Mouse (Mus musculus) gastrocnemius, postnatal 4 days (tissue): ENCODE results near the gene Timm50. TPM values are rescaled to one million over a fixed set of nuclear protein-coding genes. Genes with fewer than 3 reads are reported as not detected.
A peak's percentile ranks its signal among the peaks of the same experiment; 100 is the strongest.

ENCODE experiments used
- DNase-seq, 2 experiments: peaks; one replicate each; pipeline ENCODE4 v3.0.0; 2021 to 2022; ENCODE audit warnings: low spot score in 2 of 2, mixed read lengths in 2 of 2
- long read RNA-seq, 2 experiments: library from polyadenylated mRNA; stranded (forward); transcript quantifications; one replicate each; pipeline ENCODE4 v2.0.0; 2021
- total RNA-seq, 2 experiments: library from RNA; stranded (reverse); gene quantifications; 2 replicates each; pipeline ENCODE4 v1.2.3; 2021

Timm50 gene
- 10 to 100 TPM; 48.9 to 50.0 TPM for total RNA-seq
- long read RNA-seq, experiment 1, transcript Timm50-201 (11 exons, 1,515 nt): major isoform, 114 of 131 reads
- long read RNA-seq, experiment 1, partial matches to known transcripts: 1 of 131 reads
- long read RNA-seq, experiment 1, other reads (novel, unspliced or antisense): 16 of 131 reads
- long read RNA-seq, experiment 2, transcript Timm50-201 (11 exons, 1,515 nt): major isoform, 127 of 145 reads
- long read RNA-seq, experiment 2, partial matches to known transcripts: 2 of 145 reads
- long read RNA-seq, experiment 2, other reads (novel, unspliced or antisense): 15 of 145 reads

DNA sequence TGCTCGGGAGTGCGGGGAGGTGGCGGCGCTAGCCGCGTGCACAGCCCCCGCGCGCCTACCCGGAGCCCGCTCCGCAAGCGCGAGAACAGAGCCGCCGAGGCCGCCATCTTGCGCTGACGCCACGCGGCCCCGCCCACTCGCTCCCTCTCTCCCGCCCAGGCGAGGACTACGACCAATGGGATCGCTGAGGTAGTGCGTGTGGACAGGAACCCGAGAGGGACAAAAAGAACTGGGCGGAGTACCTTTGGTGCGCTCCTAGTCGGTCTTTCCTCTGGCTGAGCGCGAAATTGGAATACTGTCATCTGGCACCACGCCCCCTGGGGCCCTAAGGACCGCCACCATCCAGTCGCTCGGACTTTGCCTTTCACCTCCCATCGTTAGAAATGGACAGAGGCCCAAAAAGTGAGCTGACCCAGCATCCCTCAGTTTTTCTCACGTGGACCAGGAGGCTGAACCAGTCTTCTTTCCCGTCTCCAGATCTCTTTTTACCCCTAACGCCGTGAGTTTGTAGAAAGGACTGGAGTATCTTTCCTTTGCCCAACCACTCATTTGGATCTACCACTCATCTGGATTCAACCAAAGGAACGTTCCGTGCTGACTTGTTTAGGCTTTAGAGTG, at the start of gene Timm50:
Gene Timm50 (minus strand): TSS at position 147 of the 618 bp plus-strand sequence.
- peak; percentile 97 to 99 for DNase-seq

DNA sequence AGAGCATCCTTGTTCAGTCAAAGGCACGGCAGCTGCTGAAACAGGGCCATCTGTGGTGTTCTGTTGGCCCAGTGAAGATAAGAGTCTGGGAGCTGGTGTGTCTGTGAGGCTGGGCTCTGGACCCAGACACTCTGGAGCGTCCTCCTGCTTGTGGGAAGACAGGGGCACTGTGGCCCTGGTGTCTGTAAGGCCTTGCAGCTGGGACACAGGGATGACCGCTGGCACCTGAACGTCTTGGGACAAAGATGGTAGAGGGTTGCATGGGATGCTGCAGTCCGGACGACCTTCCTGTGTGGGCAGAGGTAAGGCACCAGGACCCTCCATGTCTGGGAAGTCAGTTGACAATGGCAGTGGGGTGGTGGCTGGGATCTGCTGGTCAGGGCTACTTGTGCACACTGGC, 48.4 kb upstream of the Timm50 start:
- DNase-seq: no peak

DNA sequence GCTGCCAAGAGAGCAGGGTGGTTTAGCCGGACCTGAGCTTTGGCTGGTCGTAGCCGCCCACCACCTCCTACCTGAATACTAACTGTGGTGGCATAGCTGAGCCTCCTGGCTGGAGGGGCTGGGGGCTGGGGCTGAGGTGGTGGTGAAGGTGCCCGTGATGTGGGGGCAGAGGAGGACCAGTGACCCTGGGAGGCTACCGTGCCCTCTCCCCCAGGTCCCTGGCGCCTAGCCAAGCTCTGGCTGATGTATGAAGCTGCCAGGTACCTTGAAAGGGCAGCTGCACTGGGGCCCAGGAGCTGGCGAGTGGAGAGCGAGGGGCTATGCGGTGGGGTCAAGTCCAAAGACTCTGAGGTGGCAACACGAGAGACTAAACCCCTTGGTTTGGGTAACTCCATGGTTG, 48.0 kb upstream of the Timm50 start:
- DNase-seq: no peak

DNA sequence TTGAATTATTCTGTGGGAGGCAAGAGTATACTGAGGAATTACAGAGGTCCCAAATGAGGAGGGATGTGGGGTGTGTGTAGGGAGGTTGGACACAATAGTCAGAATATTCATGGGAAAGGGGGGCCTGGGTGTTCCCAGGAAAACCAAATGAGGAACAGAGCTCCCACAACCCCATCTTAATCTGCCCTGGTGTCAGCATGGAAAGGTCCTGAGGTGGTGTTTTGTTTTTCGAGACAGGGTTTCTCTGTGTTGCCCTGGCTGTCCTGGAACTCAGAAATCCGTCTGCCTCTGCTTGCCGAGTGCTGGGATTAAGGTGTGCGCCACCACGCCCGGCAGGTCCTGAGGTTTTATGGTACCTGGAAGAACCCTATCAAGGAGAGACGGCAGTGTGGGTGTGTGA, 46.6 kb upstream of the Timm50 start:
- no peak for DNase-seq

DNA sequence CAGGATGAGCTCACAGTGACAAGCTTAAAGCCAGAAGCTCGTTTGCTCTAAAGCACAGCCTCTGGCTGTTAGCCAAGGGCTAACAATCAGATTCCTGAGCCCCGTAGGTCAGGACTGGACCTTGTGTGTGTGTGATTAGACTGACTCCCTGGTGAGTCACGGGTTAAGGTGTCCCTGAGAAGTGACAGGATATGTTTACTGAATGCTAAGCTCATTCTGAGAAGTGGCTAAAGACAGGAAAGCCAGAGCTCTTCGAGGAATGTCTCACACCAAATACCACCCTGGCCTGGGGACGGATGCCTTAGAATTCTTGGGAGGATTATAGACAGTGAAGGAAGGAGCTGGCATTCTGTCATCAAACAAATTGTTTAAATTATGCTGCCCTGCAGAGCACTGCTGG, 46.1 kb upstream of the Timm50 start:
- peak in 1 of 2 experiments; percentile 15 for DNase-seq

DNA sequence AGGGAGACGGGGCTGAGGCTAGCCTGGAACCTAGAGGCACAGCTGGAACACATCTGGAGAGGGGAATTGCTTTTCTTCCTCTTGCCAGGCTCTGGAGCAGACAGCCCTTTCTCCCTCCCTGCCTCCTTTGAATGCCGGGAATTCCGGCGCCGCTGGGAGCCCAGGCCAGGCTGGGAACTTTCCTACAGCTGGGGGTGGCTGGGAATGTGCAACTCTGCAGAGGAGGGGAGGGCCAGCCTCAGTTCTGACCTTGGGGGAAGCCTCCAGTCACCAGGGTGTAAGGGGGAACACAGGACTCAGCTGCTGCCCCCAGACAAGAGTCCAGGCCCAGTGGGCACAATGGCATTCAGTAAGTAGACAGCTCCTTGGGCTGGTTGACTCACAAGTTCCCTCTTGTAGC, 45.1 kb upstream of the Timm50 start:
- peak; percentile 56 to 74 for DNase-seq

DNA sequence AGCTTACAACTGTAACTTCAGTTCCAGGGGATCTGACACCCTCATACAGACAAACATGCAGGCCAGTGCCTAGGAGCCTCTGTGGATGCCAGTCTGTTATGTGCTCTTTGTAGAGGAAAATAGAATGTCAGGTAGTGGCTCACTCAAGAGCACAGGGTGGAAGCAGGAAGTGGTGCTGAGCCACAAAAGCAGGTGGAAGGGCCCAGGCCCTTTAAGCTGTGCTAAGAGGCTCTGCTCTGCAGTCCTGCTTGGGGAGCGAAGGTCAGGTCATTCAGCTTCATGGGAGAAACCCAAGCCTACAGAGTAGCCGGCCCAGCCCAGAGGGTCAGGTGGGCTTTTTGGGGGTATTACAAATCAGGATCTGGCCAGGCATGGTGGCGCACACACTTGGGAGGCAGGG, 43.3 kb upstream of the Timm50 start:
- peak in 1 of 2 experiments; percentile 6 for DNase-seq

DNA sequence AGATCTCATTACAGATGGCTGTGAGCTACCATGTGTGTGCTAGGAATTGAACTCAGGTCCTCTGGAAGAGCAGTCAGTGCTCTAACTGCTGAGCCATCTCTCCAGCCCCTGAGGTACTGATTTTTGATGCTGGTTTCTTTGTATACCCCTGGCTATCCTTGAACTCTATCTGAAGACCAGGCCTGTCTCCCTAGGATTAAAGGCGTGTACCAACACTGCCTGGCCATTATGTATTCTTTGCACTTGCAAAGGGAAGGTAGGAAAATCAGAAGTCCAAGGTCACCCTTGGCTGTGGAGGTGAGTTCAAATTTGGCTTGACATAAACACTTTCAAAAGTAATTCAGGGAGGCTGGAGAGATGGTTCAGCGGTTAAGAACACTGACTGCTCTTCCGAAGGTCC, 42.7 kb upstream of the Timm50 start:
- no peak for DNase-seq

DNA sequence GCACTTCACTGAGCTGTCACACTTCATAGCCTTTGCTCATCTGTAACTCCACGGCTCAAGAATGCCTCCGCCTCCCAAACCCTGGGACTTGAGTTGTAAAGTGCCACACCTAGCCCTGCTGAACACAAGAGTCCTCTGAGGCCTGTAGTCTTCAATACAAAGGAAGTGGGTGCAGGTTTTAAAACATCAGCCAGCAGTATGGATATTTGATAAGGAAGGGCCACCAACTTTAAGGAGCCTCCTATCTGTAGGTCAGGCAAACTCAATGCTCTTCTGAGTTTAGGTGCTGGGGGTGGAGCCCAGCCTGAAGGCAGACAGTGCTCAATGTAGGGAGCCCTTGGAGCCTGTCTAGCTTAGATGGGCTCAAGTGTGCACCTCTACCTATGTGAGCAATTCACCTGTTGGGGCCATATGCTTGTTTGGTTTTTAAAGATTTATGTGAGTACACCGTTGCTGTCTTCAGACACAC, 42.3 kb upstream of the Timm50 start:
- no peak for DNase-seq

DNA sequence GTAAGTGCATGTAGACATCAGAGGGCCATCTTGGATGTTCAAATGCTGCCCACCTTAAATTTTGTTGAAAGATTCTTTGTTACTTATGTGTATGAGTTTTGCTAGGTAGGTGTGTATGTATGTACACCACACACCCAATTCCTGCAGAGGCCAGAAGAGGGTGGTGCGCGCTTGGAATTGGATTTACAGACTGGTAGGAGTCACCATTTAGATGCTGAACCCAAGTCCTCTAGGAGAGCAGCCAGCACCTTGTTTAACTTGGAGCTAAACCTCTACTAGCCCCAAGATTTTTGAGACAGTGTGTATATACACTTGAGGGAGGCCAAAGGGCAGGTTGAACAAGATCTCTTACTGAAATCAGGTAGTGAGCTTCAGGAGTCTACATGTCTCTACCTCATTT, 41.4 kb upstream of the Timm50 start:
- no peak for DNase-seq

DNA sequence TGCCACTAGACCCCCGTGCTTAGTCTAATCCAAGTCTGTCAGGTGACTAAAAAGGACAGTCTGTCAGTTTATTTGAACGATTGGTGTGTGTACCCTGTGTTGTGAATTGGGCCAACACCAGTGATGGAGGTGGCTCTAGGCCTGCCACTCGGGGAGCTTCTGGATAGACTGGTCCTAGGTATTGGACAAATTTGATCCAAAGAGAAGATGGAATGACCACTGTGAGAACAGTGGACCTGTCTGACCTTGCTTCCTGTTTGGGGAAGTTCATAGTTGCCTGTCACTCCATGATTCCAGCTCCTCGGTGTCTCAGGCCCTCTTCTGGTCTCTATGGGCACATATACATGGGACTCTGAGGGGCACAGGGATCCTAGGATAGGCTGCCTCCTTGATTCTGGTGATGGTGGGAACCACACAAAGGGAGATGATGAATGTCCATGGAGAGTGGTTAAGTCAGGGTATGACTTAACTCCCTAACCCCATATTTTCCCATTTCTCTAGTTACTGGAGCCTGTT, 39.9 kb upstream of the Timm50 start:
- no peak for DNase-seq

DNA sequence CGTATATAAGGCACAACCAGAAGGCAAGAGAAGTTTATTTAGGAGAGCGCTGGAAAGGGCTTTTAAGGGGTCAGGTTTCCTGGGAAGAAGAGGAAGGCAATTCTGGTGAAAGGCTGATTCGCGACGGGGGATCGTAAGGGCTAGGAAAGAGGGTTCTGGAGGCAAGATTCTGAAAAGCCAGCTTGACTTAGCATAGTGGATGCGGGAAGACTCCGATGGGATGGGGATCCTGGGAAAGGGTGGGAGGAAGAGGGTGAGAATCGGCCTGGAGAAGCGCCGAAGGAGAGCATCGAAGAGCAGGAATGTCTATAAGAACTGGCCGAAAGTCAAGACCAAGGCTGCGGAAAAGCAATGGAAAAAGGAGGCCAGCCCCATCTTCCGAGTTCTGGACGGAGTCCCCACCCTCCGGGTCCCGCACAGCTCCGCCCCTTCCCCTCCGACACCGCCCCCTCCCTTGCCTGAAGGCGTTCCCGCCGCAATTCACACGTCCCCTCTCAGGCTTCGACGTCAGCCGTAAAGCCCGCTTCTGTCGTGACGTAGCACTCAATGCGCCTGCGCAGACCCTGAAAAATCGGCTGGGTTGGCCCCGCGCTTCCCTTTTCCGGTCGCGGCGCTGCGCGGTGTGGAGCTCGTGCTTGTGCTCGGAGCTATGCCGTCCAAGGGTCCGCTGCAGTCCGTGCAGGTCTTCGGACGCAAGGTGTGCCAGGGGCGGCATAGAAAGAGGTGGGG, 38.4 kb upstream of the Timm50 start, which contains the start of gene Rps16:
Gene Rps16 (plus strand): TSS at position 498 of the 729 bp plus-strand sequence.
- peak; percentile 99 for DNase-seq

DNA sequence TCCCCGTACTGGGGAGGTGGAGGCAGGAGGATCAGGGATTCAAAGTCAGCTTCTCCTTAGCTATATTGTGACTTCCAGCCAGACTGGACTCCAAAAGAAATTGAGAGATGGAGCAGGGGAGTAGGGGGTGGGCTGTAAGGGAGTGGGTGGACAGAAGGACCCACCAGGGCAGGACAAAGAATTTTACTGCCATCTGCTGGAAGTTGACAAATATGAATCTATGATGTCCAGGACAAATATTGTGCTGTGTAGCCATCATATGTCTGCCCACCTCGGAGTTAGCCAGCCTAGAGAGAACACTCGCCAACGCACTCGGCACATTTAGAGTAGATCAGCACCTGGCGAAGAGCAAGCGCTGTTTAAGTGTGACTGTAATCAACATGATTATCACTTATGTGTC, 36.7 kb upstream of the Timm50 start:
- DNase-seq: no peak

DNA sequence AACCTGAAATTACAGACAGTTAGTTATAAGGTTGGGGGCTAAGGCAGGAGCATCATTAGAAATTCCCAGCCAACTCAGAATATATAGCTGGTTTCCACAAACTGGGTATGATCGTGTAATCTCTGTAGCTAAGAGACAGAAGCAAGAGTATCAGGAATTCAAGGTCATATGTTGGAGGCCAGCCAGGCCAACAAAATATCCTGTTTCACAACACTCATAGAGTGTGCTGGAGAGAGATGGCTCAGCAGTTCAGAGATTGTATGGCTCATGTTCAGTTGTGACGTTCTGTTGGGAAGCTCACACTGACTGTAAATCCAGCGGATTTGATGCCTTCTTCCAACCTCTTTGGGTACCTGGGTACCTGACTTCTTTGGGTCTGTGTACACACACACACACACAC, 35.9 kb upstream of the Timm50 start:
- no peak for DNase-seq

DNA sequence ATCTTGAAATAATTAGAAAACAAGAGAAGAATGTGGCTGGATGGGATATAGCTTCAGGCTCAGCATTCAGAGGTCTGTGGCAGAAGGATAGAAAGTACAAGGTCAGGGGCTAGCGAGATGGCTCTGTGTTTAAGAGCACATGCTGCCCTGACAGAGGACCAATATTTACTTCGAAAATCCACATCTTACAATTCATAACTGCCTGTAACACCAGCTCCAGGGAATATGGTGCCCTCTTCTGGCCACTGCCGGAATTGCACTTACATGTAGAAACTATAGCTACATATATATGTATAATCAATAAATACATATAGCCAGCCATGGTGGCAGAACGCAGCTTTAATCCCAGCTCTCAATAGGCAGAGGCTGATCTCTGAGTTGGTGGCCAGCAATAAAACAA, 32.8 kb upstream of the Timm50 start:
- peak in 1 of 2 experiments; percentile 51 for DNase-seq

DNA sequence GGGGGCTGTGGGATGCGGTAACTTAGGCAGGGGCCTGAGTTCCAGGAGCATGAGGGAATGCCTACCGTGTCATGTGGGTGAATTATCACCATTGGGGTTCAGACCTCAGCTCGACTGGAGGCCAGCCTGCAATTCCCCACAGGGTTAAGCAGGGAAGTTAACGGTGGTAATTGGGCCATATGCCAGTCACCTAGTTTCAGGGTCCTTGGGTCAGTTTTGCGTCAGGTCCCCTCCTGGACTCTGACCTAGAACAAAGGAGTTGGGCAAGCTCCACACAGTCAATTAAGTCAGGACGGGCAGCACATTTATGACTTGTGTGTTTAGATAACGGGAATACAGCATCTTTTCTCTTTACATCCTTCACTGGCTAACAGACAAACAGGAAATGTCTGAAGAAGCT, 29.5 kb upstream of the Timm50 start:
- DNase-seq: no peak

DNA sequence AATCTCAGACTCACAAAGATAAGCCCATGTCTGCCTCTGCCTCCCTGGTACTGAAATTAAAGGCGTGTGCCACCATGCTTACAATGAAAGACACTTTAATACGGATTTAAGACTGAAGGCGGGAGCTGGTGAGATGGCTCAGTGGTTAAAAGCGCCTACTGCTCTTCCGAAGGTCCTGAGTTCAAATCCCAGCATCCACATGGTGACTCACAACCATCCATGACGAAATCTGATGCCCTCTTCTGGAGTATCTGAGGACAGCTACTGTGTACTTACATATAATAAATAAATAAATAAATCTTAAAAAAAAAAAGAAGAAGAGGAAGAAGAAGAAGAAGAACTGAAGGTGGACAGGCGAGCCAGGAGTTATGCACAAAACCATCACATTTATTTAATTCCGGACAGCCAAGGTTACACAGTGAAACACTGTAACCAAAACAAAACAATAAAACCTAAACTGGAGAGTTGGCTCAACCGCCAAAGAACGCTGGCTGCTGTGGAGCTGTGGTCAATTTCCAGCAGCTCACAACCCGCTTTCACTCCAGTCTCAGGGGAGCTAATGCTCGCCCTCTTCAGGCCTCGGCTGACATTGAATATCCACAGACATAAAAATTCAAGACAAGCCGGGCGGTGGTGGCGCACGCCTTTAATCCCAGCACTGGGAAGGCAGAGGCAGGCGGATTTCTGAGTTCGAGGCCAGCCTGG, 27.5 kb upstream of the Timm50 start:
- DNase-seq: peak; percentile 34 to 67

DNA sequence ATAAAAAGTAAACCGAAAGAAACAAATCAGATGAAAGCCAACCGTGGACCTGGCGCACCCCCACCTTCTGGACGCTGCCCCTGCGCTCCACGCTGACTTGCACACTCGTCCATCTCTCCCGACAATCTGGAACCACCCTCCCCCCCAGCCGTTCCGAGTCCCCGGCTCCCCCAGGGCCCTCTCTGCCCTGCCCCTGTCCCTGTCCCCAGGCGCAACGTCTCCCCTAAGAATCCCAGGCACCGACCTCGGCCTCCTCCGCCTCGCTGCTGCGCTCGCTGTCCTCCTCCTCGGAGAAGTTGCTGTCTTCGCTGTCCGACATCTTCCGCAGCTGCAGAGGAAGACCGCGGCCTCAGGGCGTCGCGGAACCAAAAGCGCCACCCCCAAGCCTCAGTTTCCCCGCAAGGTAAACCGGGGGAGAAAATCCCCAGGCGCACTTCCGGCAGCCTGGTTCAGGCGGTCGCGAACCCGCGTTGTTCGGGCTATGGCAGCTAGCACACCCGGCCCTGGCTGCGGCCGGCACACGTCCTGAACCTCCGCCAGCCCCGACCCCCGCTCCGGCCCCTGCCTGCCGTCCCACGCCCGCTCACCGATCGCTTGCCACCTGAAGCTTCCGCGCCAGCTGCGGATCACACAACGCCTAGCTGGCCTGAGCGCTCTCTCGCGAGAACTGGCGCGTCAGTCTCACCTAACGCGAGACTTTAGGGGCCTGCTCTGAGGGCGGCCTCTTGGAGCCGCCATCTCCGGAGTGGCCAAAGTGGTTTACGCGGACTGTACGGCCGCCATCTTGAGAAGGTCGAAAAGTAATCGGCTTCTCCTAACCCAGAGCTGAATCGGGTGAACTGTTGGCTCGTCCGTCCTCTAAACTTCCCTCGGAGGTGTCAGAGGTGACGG, 26.5 kb upstream of the Timm50 start, which contains the start of gene Supt5:
Gene Supt5 (minus strand): TSS at position 639 of the 891 bp plus-strand sequence.
- DNase-seq: peak; percentile 90 to 97

DNA sequence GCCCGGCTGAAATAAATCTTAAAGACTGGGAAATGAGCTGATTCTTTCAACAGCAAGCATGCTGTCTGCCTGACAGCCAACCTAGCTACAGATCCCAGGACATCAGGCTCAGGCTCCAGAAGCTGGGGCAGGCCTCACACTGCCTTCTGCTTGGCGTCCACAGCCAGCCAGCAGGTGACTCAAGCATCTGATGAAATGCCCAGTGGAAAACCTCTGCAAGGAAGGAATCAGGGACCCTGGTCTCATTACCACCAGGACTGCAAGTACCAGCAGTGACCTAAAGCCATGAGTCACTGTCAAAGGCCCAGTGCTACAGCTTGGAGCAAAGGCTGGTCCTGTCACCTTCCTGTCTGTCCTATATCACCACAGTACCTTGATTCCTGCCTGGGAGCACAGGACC, 23.6 kb upstream of the Timm50 start:
- DNase-seq: no peak

DNA sequence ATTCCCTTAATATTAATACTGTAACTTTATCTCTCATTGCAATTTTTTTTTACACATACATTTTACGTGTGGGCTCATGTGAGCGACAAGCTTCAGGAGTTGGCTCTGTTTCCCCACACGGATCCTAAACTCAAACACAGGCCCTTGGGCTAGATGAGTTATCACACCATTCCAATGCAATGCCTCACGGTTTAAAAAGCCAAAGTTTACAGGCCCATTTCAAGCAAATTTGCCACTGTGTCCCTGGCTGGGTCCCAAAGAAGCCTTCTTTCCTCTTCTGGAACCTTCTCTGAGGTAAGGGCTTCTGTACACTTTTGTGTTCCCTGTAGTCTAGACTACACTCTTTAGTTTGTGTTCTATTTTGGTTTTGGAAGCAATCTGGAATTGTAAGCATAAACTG, 22.7 kb upstream of the Timm50 start:
- DNase-seq: no peak
